Mouse (Mus musculus) 3T3-L1 (cell line): ENCODE data around the gene Zfp708.
"Not testable (repeated sequence)": the region's sequence is repeated elsewhere in the genome, so short reads cannot be mapped to it uniquely, and the experiment has no call there.

Source experiments
- DNase-seq: peaks from one replicate; pipeline ENCODE4 v3.0.0-alpha.2; 2015; ENCODE audit warnings: low read depth, low spot score

The Zfp708 gene

DNA sequence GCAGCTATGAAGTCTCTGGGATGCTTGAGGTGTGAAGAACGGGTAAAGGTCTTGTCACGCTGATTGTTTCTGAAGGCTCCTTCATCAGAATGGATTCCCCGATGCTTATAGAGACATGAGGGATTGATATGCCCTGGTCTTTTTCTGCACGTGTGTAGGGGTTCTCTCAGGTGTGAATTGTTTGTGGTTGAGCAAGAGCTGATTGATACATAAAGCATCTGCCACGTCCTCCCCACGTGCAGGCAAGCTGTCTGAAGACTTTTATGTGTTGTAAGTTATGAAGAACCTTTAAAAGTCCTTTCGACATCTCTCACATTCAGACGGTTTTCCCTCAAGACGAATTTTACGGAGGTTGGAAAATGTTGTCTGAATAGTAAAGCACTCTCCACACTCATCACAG lies at the start of gene Zfp708:
Gene Zfp708, minus strand, starts transcription at position 101 of the 400 bp plus-strand sequence.
- DNase-seq = no peak

DNA sequence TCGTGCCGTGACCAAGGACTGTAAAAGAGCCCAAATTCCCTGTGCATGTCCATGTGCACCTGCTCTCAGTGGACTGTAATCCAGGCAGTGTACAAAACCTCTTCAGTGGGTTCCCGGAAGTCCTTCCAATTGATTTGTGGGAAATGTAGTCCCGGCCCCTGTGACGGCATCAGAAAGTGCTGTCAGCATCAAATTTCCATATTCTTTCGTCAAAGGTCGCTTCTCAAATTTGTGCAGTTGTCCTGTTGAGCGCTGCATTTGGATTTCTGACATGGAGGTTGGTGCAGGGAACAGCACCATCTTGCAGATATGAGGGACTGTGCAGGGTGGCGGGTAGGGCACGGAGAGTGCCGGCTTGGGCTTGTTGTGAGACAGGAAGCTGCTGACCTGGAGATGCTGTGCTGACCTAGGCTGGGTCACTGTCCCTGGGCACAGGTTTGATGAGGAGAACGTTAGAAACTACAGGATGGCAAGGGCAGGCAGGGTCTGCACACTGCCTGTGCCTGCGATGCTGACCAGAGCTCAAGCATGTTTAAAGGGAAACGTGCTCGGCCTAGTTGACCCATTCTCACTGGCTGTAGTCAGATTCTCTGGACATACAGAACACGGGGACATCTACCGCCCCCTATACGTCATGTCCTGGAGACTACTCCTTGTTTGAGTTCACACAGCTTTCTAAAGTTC lies 30.4 kb upstream of the Zfp708 start:
- DNase-seq = peak; percentile 90

DNA sequence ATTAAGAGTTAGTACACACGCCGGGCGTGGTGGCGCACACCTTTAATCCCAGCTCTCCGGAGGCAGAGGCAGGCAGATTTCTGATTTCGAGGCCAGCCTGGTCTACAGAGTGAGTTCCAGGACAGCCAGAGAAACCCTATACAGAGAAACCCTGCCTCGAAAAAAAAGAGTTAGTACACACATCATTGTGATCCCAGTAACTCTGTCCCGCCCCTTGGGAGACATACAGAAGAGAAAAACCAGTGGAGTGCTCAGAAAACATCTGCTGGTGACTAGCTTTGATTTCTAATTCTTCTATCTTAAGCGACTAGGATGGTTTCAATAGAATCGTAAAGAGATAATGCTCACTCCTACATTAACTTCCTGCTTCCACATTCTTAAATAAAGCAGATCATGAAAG lies 29.7 kb upstream of the Zfp708 start:
- not testable (repeated sequence) for DNase-seq

DNA sequence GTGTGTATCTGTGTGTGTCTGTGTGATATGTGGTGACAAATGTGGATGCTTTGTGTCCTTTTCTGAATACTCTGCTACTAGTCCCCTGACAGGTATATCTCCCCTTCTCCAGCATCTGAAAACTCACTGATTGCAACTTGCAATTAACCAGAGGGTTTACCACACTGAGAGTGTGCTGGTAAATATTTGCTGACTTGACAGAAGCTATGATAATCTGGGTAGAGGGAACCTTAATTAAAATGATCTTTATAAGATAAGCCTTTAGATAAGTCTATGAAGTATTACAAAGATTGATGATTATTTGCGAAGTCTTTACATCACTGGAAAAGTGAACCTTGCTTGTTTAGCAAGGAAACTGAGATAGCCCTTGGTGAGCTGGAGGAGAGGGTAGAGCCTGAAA lies 26.7 kb upstream of the Zfp708 start:
- no peak for DNase-seq

DNA sequence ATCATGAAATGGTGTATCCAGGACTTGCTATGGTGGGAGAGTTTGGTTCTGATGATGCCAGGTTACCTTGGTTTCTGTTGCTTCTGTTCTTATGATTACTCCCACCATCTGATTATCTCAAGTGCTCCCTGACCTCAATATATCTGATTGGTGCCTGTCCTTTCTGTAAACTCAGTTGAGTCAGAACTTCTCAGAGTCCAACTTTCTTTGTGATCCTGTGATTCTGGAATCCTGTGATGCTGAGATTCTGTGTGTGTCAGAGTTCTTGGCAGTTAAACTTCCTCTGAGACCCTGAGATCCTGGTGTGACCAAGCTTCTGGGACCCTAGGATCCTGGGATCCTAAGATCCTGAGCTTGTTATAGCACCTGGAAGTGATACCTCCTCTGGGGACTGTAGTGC lies 23.6 kb upstream of the Zfp708 start, which contains the start of gene Zfp759:
Gene Zfp759, plus strand, starts transcription at position 301 of the 400 bp plus-strand sequence.
- DNase-seq = not testable (repeated sequence)

DNA sequence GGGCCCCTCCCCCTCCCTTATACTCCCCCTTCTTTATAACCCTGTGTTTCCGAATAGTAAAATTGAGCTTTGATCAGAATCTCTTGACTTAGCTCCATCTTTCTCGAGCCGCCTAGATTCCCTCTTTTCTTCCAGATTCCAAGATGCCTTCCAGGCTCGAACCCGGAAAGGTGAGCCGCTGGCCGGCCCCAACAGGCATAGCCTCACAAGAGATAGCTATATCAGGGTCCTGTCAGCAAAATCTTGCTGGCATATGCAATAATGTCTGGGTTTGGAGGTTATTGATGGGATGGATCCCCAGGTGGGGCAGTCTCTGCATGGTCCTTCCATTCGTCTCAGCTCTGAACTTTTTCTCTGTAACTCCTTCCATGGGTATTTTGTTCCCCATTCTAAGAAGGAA lies 18.4 kb upstream of the Zfp708 start, which contains the start of gene Rslcan18:
Gene Rslcan18, minus strand, starts transcription at position 101 of the 400 bp plus-strand sequence.
- not testable (repeated sequence) for DNase-seq

DNA sequence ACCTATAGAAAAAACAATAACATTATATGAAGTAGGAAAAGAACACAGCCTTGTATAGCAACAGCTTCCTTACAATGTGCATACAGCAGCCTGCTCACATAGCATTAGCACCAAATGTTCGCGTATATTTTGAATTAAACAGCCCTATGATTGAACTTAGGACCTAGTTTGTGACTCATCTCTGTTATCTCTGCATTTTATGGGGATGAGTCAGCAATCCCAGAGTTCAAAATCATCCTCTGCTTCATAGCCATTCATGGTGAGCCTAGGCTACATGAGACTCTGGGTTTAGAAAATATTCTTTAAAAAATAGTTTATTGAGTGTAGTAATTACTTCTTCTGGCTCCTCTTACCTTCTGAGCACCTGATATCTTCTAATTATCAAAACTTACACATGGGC lies 15.5 kb upstream of the Zfp708 start:
- peak; percentile 80 for DNase-seq

DNA sequence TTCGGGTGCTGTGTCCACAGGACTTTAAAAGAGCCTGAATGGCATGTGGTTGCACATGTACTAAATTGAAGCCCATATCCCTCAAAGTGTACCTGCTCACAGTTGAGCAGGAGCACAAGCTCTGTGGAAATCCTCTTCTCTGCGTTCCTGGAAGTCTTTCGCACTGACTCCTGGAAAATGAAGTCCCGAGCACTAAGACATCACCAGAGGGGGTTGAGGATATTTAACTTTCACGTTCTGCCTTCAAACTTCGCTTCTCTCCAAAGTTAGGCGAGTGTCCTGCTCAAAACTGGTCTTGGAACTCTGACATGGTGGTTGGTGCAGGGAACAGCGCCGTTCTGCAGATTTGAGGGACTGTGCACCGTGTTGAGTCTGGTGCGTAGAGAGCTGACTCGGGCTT lies 14.3 kb upstream of the Zfp708 start:
- no peak for DNase-seq

DNA sequence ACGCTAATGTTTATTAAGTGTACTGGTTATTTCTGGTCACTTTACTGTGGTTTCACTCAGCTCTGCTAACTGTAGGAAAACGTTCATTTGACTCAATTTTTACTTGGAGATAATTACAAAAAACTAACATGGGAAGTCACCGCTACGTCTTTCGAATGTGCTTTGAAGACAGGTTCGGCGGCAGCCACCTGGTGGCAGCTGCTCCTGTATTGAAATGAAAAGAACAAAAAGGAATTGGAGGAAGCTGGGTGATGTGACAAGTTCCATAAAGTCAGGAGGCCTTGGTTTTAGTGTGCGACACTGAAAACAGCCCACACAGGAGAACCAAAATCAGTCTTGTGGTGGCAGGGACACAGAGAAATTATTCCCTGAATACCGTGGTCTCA lies 11.0 kb upstream of the Zfp708 start:
- DNase-seq = no peak

DNA sequence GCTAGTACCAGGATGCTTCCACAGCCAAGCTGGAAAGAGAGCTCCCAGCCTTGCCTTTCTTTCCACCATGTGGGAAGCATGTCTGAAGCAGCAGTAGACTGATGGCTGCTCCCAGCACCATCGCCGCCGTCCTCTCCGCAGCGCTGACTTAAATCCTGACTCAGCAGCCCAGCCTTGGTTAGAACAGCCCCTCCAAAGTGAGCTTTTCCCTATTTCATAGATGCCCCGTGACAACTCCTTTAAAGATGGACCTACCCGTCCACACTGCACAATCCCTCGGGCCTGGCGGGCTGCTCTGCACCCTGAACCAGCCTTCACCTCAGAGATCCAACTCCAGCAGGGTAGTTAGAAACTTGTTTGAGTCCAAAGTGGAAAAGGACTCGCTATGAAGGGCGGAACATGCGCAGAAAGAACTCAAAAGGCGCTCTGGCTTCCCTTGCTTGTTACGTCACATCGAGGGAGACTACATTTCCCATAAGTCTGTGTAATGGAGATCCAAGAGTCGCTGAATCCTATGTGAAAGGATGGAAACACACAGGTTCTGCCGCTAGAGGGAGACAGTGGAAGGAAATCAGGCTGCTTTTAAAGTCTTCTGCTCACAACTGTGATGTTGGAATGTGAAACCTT lies 10.5 kb upstream of the Zfp708 start, which contains the start of gene Gm28557:
Gene Gm28557, minus strand, starts transcription at position 411 of the 627 bp plus-strand sequence.
- DNase-seq = peak; percentile 99

DNA sequence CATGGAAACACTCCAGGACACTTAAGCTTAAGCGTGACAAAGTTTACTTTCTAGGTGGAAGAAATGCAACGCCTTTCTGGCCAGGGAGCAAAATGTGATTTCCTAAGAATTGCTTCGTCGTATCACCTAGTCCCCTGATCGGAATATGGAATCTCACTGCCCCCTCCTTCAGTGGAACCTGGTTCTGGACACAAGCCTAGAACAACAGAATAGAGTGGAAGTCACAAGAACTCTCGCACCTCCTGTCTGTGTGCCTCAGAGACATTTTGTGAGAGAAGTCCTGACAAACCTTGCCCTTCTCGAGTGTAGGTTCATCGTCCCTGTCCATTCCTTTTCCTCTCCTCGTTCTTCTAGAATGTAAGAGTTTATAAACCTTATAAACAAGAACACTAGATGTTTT lies 9.9 kb upstream of the Zfp708 start:
- no peak for DNase-seq

DNA sequence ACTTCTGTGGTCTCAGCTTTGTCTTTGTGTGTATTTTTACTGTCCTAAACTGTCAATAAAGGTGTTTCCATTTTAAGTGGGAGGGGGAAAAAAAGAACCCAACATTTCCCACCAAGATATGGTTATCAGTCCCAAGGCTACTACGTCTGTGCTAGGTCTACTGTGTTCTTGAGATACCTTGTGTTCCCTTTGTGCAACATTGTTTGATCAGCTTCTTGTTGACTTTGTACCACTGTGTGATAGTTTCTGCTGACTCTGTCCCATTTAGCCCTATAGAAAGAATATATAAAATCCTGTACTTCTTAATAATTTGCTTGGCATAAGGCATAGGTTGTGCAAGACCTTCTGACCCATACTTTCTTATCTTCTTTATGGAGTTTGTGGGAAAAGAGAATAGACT lies 7.6 kb downstream of the Zfp708 start:
- no peak for DNase-seq

DNA sequence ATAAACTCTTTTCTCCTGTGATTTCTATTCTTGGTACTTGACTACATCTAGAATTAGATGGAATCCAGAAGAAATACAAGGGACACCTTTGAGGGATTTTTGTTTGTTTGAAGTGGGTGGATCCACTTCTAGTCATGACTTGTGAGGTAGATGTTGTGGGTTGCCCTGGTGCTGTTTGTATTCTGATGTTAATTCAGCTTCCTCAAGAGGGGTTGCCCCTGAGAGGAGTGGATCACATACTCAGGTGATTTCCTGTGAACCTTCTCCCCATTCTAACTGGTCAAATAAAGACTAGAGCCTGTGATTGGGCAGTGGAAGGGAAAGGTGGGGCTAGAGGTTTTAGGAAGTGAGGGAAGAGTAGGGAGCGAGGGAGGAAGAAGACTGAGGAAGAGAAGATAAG lies 15.8 kb downstream of the Zfp708 start:
- DNase-seq = no peak

DNA sequence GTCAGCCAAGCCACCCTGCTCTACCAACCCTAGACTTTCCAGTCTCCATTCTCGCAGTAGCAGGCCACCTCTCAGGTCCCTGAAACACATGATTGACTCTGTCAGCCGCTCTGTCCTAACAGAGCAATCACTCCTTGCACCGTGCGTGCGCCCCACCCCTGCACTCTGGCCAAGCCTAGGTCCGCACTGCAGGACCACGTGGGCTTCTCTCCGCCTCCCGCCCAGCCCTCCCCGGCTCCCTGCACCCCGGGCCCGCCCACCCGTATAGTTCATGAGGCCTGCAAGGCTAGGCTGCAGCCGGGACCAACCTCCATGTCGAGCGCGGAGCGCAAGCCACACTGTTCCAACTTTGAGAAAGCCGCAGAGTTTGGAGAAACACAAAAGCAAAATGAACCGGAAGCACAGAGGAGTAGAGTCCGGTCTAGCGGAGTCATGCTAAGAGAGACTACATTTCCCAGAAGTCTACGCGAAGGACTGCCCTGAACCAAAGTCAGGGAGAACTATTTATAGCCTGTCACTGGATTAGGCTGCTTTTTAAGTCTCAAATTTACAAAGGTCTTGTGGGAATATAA lies 16.5 kb downstream of the Zfp708 start:
- peak; percentile 86 for DNase-seq

DNA sequence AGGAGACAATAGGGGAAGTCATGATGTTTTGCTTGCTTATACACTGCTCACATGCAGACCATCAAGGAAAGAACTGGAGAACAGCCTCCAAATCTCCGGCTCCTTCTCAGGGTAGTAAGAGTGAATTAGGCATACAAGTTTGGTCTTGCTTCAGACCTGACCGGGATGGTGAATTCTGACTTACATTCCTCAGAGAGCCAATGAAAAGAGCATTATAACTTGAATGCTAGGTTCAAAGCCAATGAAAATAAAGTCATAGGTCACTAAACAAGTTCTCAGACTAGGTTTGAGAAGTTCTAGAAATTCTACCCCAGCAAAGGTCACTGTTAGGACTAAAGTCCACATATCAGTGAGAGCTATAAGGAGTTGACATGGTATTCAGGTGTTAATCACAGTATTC lies 20.5 kb downstream of the Zfp708 start:
- DNase-seq = no peak

DNA sequence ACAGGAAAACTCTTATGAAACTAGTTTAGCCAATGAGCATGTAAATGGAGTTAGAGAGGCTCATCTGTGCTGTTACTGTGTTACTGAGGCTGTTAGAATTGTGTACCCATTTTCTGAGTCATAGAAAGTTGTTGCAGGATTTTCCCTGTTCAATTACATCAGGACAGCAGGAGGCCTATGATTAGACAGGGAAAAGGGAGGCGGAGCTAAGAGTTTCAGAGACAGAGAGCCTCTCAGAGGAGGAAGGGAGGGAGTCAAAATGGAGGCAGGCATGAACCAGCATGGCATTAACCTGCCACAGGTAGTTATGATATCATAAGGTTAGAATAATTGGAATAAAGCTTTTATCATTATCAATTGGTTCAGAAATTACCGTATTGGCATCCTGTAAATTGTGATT lies 25.0 kb downstream of the Zfp708 start:
- no peak for DNase-seq

DNA sequence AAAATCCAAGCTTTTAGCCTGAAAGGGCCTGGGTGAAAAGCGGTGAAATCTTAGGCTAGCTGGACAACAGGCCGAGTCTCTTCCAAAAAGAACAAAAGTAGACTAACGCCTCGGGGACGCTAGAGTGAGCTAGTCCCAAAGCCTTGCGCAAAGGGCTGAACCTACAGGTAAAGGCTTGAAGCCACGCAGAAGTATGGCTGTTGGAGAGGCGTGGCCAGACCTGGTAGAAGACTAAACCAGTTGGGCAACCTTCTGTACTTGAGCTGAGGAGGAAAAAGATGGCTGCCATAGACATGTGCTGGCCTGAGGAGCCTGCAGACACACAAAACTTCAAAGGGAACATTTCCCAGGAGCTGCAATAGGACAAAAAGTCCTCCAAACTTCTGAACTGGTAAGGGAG lies 32.4 kb downstream of the Zfp708 start:
- DNase-seq = no peak

DNA sequence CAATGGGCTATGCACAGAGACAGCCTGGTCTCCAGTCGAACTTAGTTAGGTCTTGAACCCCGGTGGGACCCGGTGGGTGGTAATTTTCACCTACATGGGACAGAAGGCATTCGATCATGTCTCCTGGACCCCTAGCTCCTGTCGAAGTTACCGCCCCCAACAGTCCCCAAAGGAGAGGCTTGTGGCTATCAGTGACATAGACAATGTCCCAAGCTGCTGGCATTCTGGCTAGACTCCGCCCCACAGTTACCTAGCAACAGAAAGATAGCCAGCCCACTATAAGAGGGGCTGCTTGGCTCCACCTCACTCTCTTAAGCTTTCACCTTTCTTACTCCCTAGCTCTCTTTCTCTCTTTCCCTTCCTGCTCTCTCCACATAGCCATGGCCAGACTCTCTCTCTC lies 35.3 kb downstream of the Zfp708 start:
- DNase-seq = no peak

DNA sequence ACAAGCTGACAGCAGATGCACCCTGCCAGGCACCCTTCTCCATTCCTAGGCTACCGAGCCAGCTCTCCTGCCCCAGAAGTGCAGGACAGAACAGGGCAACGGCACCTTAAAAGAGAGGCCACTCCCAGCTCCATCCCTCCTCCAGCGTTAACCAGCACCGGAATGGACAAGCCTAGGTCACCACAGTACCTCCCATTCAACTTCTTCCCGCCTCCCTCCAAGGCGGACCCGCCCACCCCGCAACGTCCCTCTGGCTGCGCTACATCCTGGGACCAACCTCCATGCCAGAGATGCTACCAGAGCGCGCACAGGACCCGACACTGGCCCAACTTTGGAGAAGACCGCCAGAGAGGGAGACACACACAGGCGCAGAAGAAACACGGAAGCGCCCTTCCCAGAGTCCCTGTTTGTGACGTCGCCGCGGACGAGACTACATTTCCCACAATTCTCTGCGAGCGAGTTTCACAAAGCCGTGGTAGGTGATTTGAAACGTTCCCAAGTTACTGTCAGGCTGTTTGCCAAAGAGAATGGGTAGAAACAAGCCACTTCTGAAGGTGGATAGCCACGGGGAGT lies 36.9 kb downstream of the Zfp708 start, which contains the start of gene Zfp712:
Gene Zfp712, minus strand, starts transcription at position 385 of the 573 bp plus-strand sequence.
- DNase-seq = peak; percentile 97

DNA sequence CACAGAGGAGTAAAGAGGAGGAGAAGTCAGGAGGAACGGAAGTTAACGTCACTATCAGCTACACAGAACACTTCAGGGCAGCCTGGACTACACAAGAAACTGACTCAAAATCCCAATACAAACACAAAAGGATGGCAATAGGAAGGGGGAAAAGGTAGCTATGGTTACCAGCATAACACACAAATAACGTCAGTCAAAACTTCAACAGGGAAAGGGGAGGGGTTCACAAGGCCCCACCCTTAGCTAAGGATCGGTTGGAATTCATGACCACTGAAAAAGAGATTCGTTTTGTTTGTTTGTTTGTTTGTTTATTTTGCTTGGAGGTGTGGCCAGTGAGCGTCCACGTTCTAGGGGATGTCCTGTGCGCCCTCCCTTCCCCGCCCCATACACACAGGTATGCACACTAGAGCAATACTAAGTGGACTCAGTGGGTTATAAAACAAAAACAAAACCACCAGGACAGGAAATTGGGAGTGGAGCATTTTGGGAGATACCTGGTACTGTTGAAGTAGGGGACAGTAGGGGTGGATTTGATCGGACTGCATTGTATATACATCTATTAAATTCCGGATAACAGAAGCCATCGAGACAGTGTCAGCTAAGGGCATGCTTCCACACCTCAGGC lies 37.5 kb downstream of the Zfp708 start:
- peak; percentile 63 for DNase-seq
